Mouse (Mus musculus) heart, postnatal 0 days (tissue): Measurements from ENCODE around the gene Tmem176a.

Experiments
- CTCF ChIP-seq: IDR thresholded peaks from 2 replicates; pipeline ENCODE4 v1.5.1; 2016; ENCODE audit warnings: antibody characterized with exemption, control low read depth, low read depth
- EP300 ChIP-seq: IDR thresholded peaks from 2 replicates; pipeline ENCODE4 v1.6.1; 2016; ENCODE audit warnings: antibody characterized with exemption, low read depth

DNA sequence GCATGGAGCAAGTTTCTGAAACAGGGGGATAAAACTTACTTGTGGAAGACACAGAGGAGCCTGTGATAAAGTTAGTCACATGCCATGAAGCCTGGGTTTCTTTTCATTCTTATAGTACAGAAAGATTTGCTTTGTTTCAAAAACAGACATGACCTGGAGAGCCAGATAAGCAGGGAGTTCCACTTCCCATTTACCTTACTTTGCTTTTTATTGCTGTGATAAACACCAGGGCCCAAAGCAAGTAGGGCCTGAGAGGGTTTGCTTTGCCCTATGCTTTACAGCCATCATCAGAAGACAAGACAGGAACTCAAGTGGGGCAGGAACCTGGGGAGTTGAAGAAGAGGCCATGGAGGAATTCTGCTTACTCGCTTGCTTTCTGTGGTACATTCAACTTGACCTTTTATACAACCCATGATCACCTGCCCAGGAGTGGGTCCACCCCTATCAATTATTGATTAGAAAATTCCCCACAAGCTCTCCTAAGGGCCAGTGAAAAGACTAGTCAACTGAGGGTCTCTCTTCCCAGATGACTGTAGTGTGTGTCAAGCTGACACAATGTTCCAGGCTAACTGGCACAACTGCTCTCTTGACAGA is 24.5 kb downstream of the Tmem176a start:
- TF ChIP-seq CTCF, result no peak
- no peak for TF ChIP-seq EP300
